Mouse (Mus musculus) regulatory T cell (primary cell): ENCODE results near the gene C87436.

Source experiments
- in situ Hi-C: fragments of 300-600 bp; cut with MboI, MseI; formaldehyde crosslinking; loops from one replicate; pipeline ENCODE4 v1.15.1; 2025; ENCODE audit warnings: high pct_unique_total_duplicates

Gene C87436

DNA sequence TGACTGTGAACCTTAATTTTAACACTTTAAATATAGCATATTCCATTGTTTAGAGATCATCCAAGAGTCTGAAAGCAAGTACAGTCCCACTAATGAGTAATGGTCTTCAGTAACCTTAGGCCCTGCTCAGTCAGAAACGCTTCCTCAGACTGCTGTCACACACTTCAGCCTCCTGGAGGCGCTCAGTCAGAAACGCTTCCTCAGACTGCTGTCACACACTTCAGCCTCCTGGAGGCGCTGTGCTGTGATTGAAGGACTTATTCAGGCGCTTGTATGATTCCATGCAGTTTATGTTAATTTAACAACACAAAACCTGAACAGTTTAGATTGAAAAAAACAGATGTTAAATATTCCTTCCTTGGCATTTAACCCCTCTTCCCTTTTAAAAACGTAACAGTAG is 17.7 kb upstream of the C87436 start:
- in situ Hi-C loops = no loop called here

DNA sequence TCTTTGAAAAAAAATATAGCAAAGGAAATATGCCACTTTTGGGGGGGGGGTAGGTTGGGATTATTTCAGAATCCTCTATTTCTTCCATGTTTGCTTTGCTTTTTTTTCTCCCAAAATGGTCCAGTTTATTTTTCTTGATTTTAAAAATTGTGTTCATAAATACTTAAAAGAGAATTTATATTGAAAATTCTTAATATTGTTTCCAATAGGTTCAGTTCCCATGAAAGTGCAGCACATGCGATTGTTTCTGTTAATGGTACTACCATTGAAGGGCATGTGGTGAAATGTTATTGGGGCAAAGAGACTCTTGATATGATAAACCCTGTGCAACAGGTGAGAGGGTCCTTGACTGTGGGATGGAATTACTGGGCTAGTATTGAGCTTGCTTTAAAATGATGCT is 11.8 kb upstream of the C87436 start, which contains the start of gene Gm44790:
Gene Gm44790, plus strand, starts transcription at position 301 of the 400 bp plus-strand sequence.
- in situ Hi-C loops = no loop called here

DNA sequence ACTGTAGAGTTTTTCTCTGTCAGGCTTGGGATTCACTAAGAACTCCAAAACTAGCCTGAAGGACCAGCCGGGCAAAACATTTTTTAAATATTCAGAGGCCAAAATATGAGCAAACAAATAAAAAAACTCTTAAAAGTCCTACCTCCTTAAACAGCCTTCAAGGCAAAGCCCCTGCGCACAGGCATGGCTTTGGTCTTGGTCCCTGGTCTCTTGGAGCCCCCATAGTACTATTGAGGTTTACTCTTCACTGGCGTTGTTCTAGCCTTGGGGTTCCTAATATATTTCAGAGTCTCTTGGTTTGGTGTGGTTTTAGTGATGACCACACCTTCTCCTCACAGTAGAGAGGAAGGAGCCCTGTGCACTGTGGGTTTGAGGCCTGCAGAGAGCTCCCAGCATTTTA is 6.6 kb upstream of the C87436 start:
- in situ Hi-C loops = loop anchor here (10.0 kb wide), 1 partner anchor 93 kb away; the partner anchor contains the start of gene Pcbp1

DNA sequence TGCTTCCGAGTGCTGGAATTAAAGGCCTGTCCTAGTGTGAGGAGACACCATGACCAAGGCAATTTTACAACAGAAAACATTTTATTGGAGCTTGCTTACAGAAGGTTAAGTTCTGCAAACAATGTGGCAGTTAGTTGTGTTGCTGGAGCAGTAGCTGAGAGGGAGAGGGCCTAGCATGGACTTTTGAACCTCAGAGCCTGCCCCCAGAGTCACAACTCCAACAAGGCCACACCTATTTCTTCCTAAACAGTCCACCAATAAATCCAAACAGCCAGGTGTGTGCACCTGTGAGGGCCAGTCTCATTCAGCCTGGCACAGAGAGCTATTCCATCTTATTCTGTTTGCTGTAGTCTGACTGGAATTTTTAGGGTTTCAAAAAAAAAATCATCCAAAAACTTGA is 4.5 kb upstream of the C87436 start:
- in situ Hi-C loops = loop anchor here (10.0 kb wide), 1 partner anchor 91 kb away; the partner anchor contains the start of gene Pcbp1

DNA sequence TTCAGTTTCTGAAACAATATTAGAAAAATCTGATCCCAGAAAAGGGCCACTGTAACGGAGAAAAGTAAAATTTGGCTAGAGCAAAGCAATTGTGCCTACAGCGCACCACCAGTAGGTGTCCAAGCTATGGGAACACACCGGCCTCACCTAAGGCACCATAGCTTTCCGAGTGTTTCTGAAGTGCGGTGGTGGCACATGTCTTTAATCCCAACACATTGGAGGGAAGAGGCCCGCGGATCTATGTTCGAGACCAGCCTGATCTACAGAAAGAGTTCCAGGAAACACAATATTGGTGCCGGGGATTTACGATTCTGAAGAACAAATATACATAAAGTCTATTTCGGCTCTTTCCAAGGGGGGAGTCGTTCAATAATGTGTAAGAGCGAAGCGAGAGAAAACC is 463 bp upstream of the C87436 start:
- in situ Hi-C loops = loop anchor here (10.0 kb wide), 1 partner anchor 87 kb away; the partner anchor contains the start of gene Pcbp1

DNA sequence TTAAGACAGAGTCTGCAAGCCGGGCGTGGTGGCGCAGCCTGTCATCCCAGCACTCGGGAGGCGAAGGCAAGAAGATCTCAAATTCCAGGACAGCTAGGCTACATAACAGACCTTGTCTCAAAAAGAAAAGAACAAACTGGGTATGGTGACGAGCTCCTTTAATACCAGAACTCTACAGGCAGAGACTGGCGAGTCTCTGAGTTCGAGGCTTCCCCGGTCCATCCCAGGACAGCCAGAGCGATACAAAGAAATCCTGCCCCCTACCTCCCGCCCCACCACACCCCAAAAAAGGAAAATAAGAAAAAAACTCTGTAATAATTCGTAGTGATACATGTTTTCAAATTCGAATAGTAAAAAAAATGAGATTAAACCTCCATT is 934 bp downstream of the C87436 start:
- in situ Hi-C loops = loop anchor here (10.0 kb wide), 1 partner anchor 86 kb away; the partner anchor contains the start of gene Pcbp1

DNA sequence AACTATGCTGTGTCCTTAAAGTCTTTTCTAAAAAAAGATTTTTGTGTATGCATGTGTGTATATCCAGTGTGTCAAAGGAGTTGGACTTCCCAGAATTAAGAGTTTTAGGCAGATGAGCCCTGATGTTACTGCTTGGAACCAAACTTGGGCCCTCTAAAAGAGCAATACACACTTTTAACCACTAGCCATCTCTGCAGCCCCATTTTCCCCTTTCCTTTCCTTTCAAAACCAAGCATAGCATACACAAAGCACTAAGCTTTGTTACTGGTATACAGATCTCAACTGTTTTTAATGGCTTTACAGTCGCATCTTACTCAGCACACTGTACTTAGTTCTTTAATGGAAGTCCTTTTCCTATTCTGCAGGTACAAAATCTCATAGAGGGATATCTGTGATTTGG is 1.4 kb downstream of the C87436 start:
- in situ Hi-C loops = loop anchor here (10.0 kb wide), 1 partner anchor 85 kb away; the partner anchor contains the start of gene Pcbp1

DNA sequence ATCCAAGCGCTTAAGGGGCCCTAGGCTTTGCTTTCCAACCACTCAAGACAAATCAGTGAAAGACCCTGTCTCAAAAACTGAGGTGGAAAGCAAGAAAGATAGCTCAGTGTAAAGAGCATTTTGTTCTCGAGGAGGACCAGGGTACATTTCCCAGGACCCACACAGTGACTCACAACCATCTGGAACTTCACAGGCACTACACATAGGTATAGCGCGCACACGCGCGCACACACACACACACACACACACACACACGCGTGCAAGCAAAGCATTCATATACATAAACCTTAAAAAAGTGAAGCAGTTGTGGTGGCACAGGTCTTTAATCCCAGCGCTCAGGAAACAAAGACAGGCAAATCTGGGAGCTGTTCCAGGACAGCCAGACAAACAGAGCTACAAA is 3.4 kb downstream of the C87436 start:
- in situ Hi-C loops = no loop called here

DNA sequence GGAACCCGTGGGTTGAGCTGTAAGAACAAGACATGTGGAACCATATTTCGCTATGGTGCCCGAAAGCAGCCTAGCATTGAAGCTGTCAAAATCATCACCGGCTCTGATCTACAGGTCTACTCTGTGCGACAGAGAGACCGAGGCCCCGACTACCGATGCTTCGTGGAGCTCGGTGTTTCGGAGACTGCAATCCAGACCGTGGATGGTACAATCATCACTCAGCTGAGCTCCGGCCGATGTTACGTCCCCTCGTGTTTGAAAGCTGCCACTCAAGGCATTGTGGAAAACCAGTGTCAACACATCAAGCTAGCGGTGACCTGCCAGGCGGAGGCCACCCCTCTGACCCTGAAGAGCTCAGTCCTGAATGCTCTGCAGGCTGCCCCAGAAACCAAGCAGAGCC is 7.4 kb downstream of the C87436 start:
- in situ Hi-C loops = no loop called here

DNA sequence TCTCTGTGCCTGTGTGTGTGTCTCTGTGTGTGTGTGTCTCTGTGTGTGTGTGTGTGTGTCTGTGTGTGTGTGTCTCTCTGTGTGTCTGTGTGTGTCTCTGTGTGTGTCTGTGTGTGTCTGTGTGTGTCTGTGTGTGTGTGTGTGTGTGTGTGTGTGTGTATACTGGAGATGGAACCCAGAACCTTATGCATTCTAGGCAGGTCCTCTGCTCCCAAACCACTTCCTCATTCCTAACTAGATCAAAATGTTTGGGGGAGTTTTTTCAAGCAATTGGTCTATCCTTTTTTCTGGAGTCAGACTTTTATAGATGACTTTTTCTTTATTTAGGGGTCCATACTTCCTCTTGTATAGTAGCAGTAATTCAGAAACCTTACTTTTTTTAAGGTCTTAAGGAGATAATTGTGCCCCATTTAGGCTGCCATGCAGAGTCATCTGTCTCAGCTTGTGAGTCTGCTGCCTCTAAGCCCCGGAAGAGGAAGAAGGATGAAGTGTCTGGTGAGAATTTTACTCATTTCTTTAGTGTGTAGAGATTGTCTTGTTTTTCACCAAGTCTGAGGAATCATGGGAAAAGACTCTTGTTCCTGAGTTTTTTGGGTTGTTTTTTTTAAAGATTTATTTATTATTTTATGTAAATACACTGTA is 8.9 kb downstream of the C87436 start:
- in situ Hi-C loops = no loop called here

DNA sequence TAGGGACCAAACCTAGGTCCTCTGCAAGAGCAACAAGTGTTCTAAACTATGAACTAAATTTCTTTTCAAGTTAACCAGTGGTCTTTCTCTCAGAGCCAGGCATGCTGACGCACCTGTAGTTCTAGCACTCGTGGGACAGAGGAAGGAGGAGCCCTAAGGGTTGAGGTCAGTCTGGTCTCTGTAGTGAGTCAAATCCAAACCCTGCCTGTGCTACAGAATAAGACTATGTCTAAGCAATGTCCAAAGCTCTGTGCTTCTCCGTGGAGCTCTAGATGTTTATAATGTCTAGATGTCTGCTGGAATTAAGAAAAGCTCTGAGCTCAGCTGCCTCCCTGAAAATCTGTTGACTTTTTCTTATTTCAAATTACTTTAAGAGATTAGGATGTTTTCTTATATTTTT is 18.6 kb downstream of the C87436 start:
- in situ Hi-C loops = no loop called here

DNA sequence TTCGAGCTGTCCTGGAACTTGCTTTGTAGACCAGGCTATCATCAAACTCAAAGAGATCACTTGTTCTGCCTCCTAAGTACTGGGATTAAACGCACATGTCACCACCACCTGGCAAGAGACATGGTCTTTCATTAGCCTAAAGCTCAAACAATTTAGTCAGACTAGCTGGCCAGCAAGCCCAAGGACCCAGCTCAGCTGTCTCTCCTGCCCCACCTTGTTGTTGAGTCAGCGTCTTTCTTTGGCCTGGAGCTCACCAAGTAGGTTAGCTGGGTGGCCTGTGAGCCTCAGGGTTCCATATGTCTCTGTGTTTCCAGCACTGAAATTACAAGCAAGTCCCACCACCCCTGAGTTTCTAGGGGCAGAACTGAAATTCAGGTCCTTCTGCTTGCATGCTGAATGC is 24.9 kb downstream of the C87436 start:
- in situ Hi-C loops = no loop called here

DNA sequence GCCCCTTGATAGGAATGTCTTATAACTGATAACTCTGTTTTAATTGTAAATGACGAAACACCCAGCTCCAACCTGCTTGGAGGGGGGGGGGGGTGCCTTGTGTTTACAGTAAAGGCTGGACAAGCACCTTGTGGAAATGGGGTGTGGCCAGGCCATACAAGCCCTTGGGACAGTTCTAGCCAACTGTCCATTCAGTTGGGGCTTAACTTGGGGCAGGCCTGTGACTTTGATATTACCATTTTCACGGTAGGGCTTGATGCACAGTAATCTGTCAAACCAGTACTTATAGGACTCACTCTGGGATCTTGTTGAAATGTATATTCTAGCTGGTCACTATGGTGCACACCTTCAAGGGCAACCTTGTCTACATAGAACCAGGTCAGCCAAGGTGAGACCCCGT is 33.1 kb downstream of the C87436 start:
- in situ Hi-C loops = loop anchor here (10.0 kb wide), 1 partner anchor 53 kb away; the partner anchor contains the start of gene Pcbp1

DNA sequence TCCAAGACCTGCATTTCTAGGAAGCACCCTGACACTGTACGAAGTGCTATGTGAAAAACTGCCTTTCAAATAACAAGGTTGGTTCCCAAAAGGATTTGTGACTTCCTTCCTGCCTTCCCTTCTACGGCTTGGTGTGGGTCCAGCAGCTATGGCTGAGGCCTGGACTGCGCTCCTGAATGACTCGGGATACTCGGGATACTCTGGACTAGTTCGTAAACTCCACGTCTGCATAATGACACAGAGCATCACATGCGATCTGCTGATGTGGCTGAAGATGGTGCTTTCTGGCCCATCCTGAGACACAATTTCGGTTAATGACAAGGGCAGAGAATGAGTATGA is 33.6 kb downstream of the C87436 start:
- in situ Hi-C loops = loop anchor here (10.0 kb wide), 1 partner anchor 53 kb away; the partner anchor contains the start of gene Pcbp1

DNA sequence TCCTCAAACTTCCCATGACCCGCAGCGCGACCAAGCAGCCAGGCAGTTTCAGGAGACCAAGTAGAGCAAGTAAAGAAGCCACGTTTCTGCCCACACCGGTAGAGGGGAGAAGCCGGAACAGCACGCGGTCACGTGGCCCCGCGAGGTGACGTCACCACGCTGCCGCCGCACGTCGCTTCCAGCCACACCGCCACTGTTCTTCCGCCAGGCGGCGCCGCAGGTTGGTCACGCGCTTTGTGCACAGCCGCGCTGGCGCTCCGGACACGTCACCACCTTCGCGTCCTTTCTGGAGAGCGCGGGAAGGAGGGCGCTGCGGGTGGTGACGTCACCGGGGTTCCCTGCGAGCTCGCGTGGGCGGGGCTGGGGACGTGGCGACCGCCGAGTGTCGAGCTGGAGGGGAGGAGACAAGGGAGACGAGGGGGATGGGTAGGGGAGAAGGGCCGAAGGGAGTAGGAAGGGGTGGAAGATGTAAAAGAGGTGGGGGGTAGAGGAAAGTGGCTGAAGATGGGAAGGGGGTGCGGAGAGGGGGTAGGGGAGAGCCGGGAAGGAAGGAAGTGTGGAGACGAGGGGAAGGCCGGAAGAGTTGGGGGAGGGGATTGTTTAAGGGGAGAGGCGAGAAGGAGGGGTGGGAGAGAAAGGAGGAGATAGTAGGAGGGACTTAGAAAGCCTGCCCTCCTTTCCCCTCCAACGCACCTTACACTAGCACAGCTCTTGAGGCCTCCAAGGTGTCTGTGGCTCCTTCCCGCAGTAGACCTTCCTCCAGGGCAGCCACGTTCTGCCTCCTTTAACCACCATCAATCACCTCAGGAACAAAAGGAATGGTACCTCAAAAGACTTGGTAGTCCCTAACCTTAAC is 34.2 kb downstream of the C87436 start:
- in situ Hi-C loops = loop anchor here (10.0 kb wide), 1 partner anchor 52 kb away; the partner anchor contains the start of gene Pcbp1

DNA sequence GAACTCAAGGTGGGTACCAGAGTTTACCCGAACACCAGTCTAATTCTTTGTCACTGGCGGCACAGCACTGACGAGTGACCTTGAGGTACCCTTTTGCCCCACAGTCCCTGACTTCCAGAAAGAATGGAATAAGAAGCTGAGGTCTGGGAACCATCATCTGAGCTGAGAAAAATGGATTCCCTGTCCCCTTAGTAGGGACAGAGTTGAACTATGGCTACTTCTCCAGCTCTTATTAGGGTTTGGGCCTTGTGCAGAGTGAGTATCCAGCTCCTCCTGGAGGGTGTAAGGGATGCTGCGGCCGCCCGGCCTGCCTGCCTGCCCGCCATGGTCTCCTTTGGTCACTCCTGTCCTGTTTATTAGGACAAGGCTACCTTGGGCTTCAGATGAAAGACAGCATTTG is 34.9 kb downstream of the C87436 start:
- in situ Hi-C loops = loop anchor here (10.0 kb wide), 1 partner anchor 52 kb away; the partner anchor contains the start of gene Pcbp1

DNA sequence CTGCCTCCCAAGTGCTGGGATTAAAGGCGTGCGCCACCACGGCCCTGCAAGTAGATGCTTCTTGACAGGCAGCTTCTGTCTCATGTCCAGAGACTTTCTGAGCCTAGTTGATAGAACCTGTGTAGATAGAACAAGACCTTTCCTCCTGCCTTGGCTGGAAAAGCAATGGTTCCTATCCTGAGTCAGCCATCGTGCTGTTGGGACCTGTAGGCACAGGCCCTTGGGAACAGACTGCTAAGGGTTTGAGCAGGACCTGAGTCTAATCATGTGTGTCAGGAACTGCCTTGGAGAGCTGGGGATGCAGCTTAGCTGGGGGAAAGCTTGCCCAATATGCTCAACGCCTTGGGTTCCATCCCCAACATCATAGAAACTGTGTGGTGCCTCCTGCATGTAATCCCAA is 35.9 kb downstream of the C87436 start:
- in situ Hi-C loops = loop anchor here (10.0 kb wide), 1 partner anchor 51 kb away; the partner anchor contains the start of gene Pcbp1

DNA sequence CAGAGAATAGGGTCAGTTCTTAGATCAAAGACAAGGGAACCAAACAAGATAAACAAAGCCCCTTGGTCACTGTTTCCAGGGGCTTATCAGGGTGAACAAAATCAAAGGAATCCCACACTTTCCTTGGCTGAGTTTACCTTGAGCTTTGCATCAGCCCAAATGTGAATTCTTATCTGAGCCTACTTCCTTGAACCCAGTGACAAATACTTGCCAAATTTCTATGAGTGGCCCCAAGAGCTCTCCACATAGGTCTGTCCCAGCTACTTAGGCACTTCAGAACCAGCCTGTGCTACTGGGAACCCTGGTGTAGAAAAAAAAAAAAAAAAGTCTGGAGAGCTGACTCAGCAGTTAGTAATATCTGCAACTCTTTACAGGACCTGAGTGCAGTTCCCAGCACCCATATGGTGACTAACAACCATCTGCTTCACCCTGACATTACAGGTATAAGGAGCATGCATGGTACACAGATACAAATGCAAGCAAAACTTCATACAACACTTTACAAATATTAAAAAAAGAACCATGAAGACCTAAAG is 36.5 kb downstream of the C87436 start:
- in situ Hi-C loops = loop anchor here (10.0 kb wide), 1 partner anchor 50 kb away; the partner anchor contains the start of gene Pcbp1

DNA sequence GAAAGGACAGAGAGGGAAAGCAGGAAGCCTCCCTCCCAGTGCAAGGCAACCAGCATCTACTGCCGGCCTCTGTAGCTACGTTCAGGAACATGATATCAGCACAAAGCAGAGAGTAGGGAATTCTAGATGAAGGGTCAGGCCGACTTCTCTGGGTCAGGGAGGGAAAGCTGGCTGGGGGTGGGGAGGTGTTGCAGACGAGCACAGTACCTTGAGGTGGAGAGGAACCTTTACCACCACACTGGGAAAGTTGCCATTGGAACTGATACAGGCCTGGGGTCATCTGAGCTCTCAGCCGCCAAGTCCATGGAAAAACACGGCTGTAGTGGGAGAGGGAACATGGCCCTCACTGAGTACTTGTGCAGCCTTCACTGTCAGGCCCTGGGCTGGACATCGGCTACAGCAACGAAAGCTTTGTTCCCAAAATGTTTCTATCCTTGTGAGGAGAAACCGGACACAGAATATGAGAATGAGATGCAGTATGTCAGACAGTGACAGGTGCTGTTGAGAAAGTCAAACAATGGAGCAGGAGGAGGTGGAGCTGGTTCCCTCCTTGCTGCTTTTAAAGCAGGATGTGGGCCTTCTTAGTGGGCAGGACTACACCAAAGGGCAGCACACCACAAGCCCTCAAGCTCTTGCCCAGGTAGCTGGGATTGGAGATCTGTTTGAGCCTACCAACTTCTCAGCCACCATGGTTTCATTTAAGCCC is 37.4 kb downstream of the C87436 start:
- in situ Hi-C loops = loop anchor here (10.0 kb wide), 1 partner anchor 49 kb away; the partner anchor contains the start of gene Pcbp1

DNA sequence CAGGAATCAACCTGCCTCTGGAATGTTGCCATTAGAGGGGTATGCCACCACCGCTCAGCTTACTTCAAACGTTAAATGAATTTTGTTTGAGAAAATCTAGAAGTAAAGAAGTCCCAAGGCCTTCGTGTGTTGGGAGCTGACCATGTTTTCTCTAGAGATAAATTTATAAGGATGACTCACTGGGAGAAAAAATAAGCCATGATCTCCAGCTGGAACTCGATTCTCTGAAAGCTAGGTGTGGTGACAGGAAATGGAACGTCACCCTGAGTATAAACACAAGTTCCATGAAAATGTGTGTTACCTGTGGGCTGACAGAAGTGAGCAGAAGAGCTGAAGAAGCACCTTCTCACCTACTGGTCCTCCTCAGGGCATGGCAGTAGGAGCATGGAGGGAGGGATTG is 38.8 kb downstream of the C87436 start:
- in situ Hi-C loops = loop anchor here (10.0 kb wide), 1 partner anchor 48 kb away; the partner anchor contains the start of gene Pcbp1

DNA sequence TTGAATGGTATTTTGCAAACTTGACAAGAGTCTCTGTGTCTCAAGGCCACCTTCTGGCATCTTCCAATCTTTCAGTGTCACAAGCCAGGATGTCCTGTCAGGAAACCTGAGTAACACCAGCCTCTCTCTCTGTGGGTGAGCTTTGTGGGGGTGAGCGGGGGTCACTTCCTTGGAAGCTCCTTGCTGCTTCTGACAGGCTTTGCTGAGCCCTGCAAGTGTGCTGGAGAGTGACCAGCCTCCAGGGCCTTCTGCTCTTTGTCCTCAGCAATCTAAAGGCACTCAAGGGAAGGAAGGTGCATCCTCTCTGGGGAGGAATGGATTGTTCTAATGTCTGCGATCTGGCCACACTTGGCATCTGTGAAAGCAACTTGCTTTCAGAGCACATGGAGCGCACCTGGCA is 41.1 kb downstream of the C87436 start:
- in situ Hi-C loops = loop anchor here (10.0 kb wide), 1 partner anchor 45 kb away; the partner anchor contains the start of gene Pcbp1
